Mouse (Mus musculus): ENCODE measurements around the gene Ing4. TPM values are rescaled to one million over a fixed set of nuclear protein-coding genes. Genes with fewer than 3 reads are reported as not detected.
"Not testable (repeated sequence)": the region's sequence is repeated elsewhere in the genome, so short reads cannot be mapped to it uniquely, and the experiment has no call there.

Gene Ing4
- polyA plus RNA-seq, 1 experiment from 2014 or later: 144 TPM

DNA sequence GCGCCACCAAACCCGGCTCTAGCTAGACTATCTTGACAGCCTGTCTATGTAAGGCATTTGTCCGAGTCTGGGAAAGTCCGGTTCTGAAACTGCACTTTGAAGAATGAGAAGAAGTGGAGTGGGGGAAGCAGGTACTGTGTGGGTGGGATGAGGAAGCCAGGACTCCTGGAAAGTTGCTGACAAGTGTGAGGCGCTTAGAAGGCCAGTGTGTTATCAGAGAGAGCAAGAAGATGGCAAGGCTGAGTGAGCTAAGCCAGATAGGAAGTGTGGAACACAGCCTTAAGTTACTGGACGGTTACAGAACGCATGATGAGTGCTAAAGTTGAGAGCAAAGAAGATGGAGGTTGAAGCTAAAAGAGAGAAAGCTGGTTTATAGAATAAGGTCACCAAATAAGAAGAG, 2.5 kb downstream of the Ing4 start:
- Histone ChIP-seq H3K4me2 (no peak overlapping the region), H3K27ac (replicated peaks) (no peak overlapping the region), H3K4me1 (replicated peaks) (peaks cover 20% of the 10 kb centered on the region), H3K9ac (no peak overlapping the region), H3K4me3 (no peak overlapping the region), H3K36me3 (peaks cover 24% of the 10 kb centered on the region), H3K27me3 (no peaks in the 10 kb centered on the region), H3K9me3 (no peaks in the 10 kb centered on the region)
- WGBS: 97% methylated on average over 7 of the region's 7 CpGs
- ATAC-seq (ENCODE audit: low FRiP score, low read depth): no peak

DNA sequence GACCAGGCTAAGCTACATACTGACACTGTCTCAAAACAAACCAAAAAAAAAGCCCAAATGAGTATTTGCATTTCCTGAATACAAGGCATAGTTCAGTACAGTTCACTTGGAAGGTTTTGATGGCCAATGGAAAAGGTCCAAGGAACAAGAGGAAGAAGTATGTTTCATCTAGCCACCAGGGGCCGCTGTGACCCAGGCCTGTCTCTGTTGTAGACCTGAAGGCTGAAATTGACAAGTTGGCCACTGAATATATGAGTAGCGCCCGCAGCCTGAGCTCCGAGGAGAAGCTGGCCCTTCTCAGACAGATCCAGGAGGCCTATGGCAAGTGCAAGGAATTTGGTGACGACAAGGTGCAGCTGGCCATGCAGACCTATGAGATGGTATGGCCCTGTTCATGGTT, 7.1 kb downstream of the Ing4 start:
- ATAC-seq (ENCODE audit: low FRiP score, low read depth): peak; percentile 12; the same call in 1 of the 2 replicates
- Histone ChIP-seq H3K9me3 (no peaks in the 10 kb centered on the region), H3K27me3 (no peaks in the 10 kb centered on the region), H3K4me3 (no peak overlapping the region), H3K27ac (replicated peaks) (no peak overlapping the region), H3K36me3 (peaks cover 43% of the 10 kb centered on the region), H3K4me2 (no peak overlapping the region), H3K9ac (no peak overlapping the region), H3K4me1 (replicated peaks) (no peaks in the 10 kb centered on the region)
- 23% methylated on average over 5 of the region's 5 CpGs for WGBS

DNA sequence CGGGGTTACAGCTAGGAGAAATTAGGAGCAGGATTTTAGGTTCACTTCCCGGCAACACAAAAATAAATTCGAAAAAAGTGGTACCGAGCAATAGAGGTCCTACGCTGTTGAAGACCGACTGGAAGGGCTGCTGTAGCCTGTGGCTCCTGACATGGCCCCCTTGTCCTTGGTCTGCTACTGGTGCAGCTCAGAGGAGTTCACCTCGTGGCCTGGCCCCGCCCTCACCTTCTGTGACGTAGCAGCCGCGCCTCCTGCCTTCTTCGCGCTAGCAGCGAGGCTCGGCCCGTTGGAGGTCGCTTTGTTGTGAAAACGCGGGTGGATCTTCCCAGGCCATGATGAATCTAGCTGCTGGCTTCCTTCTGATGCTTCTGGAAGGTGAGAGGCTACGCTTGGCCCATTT, 10.1 kb downstream of the Ing4 start, which contains the start of gene Acrbp:
Gene Acrbp, plus strand, starts transcription at position 12 of the 400 bp plus-strand sequence.
- H3K4me1 ChIP-seq (replicated peaks): no peaks in the 10 kb centered on the region
- WGBS: 37% methylated on average over 20 of the region's 20 CpGs
- no peak within 1 kb of the TSS for H3K4me3 ChIP-seq
- H3K9me3 ChIP-seq: no peaks in the 10 kb centered on the region
- H3K4me2 ChIP-seq: no peak within 1 kb of the TSS
- H3K27ac ChIP-seq (replicated peaks): no peak within 1 kb of the TSS
- H3K36me3 ChIP-seq: peaks cover 56% of the 10 kb centered on the region
- ATAC-seq (ENCODE audit: low FRiP score, low read depth): no peak
- H3K27me3 ChIP-seq: no peaks in the 10 kb centered on the region
- H3K9ac ChIP-seq: no peak within 1 kb of the TSS

DNA sequence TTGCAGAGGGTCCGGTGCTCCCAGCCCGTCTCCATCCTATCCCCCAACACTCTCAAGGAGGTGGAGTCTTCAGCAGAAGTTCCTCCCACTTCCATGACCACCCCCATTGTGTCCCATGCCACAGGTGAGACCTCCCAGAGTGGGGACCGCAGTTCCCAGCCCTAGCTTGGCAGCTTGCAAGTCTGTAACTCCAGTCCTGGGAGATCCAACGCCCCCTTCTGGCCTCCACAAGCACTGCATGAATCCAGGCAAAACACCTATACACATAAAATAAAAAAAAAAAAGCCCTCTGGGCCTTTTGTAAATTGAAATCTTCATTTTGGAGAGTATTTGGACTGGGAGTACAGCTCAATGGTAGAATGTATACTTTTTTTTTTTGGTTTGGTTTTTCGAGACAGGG, 11.7 kb downstream of the Ing4 start:
- no peak overlapping the region for H3K4me3 ChIP-seq
- no peak overlapping the region for H3K4me2 ChIP-seq
- H3K27me3 ChIP-seq: no peaks in the 10 kb centered on the region
- no peak overlapping the region for H3K27ac ChIP-seq (replicated peaks)
- peaks cover 58% of the 10 kb centered on the region for H3K36me3 ChIP-seq
- H3K9me3 ChIP-seq: no peaks in the 10 kb centered on the region
- WGBS: 68% methylated on average over 5 of the region's 5 CpGs
- H3K9ac ChIP-seq: no peak overlapping the region
- H3K4me1 ChIP-seq (replicated peaks): no peaks in the 10 kb centered on the region
- ATAC-seq (ENCODE audit: low FRiP score, low read depth): no peak

DNA sequence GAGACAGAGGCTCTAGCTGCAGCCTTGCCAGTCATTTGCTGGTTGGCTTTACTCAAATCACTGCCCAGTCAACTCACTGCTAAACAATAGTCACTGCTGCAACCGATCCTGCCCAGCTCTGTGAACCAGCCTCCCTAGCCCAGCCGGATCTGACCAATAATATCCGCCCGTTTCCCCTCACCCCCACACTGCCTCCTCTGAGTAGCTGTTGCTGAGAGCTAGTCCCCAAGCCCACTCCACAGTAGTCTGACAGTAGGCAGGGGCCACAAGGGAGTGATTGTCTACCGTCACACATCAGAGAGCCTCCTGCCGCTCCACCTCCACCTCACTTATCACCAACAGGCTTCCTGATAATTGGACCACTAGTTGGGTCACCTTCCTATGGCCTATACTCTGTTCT, 21.9 kb downstream of the Ing4 start:
- H3K27ac ChIP-seq (replicated peaks): no peak overlapping the region
- peaks cover 5% of the 10 kb centered on the region; the same call in 1 of the 2 replicates for H3K36me3 ChIP-seq
- H3K9ac ChIP-seq: no peak overlapping the region
- H3K27me3 ChIP-seq: no peaks in the 10 kb centered on the region
- no peak for ATAC-seq (ENCODE audit: low FRiP score, low read depth)
- H3K4me3 ChIP-seq: no peak overlapping the region
- 35% methylated on average over 6 of the region's 6 CpGs for WGBS
- H3K4me1 ChIP-seq (replicated peaks): peaks cover 8% of the 10 kb centered on the region; the same call in 1 of the 2 replicates
- no peaks in the 10 kb centered on the region for H3K9me3 ChIP-seq
- H3K4me2 ChIP-seq: no peak overlapping the region

DNA sequence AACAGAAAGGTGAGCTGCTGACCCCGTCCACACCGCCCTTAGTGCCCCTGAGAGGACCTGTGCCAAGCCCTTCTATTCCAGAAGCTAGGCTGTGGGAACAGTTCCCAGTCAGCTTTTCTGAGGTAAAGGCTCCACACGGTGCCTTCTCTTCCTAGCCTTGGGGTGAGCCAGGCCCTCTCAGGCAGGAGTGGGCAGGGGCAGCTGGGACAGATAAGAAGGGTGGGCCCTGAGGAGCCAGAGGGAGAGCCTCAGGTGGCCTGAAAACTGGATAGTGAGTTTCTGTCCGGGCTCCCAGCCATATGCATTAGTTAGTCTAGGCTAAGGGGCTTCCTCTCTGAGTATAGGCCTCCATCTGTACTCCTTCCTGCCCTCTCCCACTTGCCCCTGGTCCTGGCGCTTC, 23.0 kb downstream of the Ing4 start:
- H3K36me3 ChIP-seq: peaks cover 3% of the 10 kb centered on the region; the same call in 1 of the 2 replicates
- WGBS: 75% methylated on average over 5 of the region's 5 CpGs
- H3K9me3 ChIP-seq: no peaks in the 10 kb centered on the region
- H3K9ac ChIP-seq: no peak overlapping the region
- H3K27me3 ChIP-seq: no peaks in the 10 kb centered on the region
- H3K4me3 ChIP-seq: no peak overlapping the region
- H3K27ac ChIP-seq (replicated peaks): no peak overlapping the region
- peaks cover 8% of the 10 kb centered on the region; the same call in 1 of the 2 replicates for H3K4me1 ChIP-seq (replicated peaks)
- no peak for ATAC-seq (ENCODE audit: low FRiP score, low read depth)
- H3K4me2 ChIP-seq: no peak overlapping the region

DNA sequence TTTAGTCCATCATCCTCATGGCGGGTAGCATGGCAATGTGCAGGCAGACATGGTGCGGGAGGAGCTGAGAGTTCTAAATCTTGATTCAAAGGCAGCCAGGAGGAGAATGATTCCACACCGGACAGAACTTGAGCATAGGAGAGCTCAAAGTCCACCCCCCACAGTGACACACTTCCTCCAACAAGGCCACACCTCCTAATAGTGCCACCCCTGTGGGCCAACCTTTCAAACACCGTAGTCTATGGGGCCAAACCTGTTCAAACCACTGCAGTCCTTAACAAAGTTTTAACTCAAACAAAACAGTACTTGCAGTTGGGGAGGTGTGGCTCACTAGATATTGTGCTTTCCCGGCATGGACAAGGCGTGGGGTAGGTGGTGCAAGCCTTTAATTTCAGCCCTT, 24.3 kb downstream of the Ing4 start:
- H3K9ac ChIP-seq: no peak overlapping the region
- peaks cover 8% of the 10 kb centered on the region; the same call in 1 of the 2 replicates for H3K4me1 ChIP-seq (replicated peaks)
- H3K4me3 ChIP-seq: no peak overlapping the region
- no peak overlapping the region for H3K27ac ChIP-seq (replicated peaks)
- no peaks in the 10 kb centered on the region for H3K36me3 ChIP-seq
- H3K27me3 ChIP-seq: no peaks in the 10 kb centered on the region
- no peak for ATAC-seq (ENCODE audit: low FRiP score, low read depth)
- H3K4me2 ChIP-seq: no peak overlapping the region
- H3K9me3 ChIP-seq: no peaks in the 10 kb centered on the region
- 90% methylated on average over 6 of the region's 6 CpGs for WGBS

DNA sequence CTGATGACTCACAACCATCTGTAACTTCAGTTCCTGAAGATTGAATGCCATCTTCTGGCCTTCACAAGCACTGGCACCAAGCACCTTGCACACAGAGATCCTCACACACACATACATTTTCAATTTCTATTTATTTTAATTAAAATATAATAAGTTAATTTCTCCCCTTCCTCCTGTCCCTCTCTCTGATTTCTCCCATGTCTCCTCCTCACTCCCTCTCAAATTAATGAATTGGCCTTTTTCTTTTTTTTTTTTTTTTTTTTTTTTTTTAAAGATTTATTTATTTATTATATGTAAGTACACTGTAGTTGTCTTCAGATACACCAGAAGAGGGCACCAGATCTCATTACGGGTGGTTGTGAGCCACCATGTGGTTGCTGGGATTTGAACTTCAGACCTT, 25.7 kb downstream of the Ing4 start:
- H3K4me1 ChIP-seq (replicated peaks); H3K9me3 ChIP-seq; ATAC-seq (ENCODE audit: low FRiP score, low read depth); H3K4me3 ChIP-seq; H3K4me2 ChIP-seq; H3K9ac ChIP-seq; H3K27ac ChIP-seq (replicated peaks); H3K36me3 ChIP-seq; H3K27me3 ChIP-seq: not testable (repeated sequence)
- WGBS: no CpG with 5 or more reads among the region's 1 CpGs

DNA sequence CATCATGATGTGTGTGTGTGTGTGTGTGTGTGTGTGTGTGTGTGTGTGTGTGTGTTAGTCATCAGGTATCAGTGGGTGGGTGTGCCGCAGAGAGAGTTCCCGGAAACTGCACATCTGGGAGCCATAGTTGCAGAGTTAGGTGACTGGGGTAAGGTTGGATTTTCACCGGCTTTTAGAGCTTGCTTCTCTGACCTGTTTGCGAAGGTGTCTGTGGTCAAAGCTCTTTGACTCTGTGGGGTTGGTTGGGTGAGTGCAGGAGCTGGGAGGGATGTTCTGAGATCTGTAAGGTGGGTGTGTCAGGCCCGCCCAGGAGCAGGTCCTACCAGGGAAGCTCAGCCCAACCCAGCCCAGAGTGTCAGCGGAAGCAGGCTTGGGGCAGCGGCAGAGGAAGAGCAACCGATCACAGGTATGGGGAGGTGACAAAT, 28.0 kb downstream of the Ing4 start, which contains the start of gene Lpar5:
Gene Lpar5, plus strand, starts transcription at position 350 of the 425 bp plus-strand sequence.
- WGBS: 63% methylated on average over 7 of the region's 8 CpGs
- no peak for ATAC-seq (ENCODE audit: low FRiP score, low read depth)
- no peak within 1 kb of the TSS for H3K27ac ChIP-seq (replicated peaks)

DNA sequence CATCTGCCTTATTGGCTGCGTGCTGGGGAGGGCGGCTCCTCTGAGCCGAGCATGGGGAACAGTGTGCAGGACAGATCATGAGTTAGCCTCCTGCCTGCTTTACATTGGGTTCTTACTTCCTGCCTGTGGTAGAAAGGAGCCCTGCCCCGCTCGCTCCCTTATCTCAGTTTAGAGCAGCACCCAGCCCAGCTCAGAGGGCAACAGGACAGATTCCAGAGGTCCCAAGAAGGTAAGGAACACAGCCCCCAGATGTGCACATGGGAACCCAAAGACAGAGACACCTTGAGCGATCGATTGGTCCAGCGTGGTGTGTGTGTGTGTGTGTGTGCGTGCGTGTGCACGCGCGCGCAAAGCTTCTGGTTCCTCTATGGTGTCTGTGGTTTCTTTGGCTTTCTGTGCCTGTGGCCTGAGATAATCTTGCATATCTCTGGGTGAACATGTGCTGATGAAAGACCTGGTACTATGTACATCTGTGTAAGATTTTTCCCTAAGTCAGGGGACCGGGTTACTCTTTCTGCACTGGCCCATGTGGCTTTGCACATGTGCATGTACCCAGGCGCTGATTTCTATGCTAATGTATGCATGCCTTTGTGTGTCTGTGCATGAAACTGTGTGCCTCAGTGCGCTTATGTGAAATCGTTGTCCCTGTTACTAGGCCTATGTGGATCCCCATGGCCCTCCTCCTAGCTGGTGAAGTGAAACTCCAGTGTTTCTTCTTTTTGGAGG, 31.8 kb downstream of the Ing4 start:
- ATAC-seq (ENCODE audit: low FRiP score, low read depth): peak; percentile 77
- H3K4me2 ChIP-seq: peak overlapping the region; percentile 4; the same call in 1 of the 2 replicates
- no peak overlapping the region for H3K9ac ChIP-seq
- no peaks in the 10 kb centered on the region for H3K27me3 ChIP-seq
- peak overlapping the region; percentile 84 for H3K27ac ChIP-seq (replicated peaks)
- H3K4me3 ChIP-seq: no peak overlapping the region
- 73% methylated on average over 18 of the region's 18 CpGs for WGBS
- no peaks in the 10 kb centered on the region for H3K9me3 ChIP-seq
- peaks cover 12% of the 10 kb centered on the region for H3K4me1 ChIP-seq (replicated peaks)
- no peaks in the 10 kb centered on the region for H3K36me3 ChIP-seq

More for the DNA sequence above, 28.0 kb downstream of the Ing4 start, which contains the start of gene Lpar5:
- Histone ChIP-seq H3K4me3 (no peak within 1 kb of the TSS), H3K4me2 (no peak within 1 kb of the TSS), H3K9me3 (no peaks in the 10 kb centered on the region), H3K9ac (no peak within 1 kb of the TSS), H3K27me3 (no peaks in the 10 kb centered on the region), H3K4me1 (replicated peaks) (peaks cover 12% of the 10 kb centered on the region), H3K36me3 (no peaks in the 10 kb centered on the region)

DNA sequence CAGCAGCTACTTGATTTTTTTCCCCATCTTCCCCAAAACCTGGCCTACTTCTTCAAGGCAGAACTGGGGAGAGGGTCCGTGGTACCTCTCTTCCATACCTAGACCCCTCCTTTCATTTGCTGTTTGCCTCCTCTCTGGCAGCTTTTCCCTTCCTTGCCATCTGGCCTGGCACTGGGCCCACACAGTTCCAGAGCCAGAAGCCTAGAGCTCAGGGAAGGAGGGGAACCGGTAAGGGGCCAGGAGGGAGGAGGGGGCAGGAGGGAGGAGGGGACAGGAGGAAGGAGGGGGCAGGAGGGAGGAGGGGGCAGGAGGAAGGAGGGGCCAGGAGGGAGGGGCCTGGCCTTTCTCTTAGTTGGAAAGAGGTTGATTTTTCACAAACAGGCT, 32.3 kb downstream of the Ing4 start:
- H3K9ac ChIP-seq: no peak overlapping the region
- peak; percentile 85 for ATAC-seq (ENCODE audit: low FRiP score, low read depth)
- H3K9me3 ChIP-seq: no peaks in the 10 kb centered on the region
- peak overlapping the region; percentile 84 for H3K27ac ChIP-seq (replicated peaks)
- WGBS: 21% methylated on average over 1 of the region's 2 CpGs
- H3K27me3 ChIP-seq: no peaks in the 10 kb centered on the region
- H3K4me3 ChIP-seq: no peak overlapping the region
- no peaks in the 10 kb centered on the region for H3K36me3 ChIP-seq
- peaks cover 12% of the 10 kb centered on the region for H3K4me1 ChIP-seq (replicated peaks)
- peak overlapping the region; percentile 4; the same call in 1 of the 2 replicates for H3K4me2 ChIP-seq

DNA sequence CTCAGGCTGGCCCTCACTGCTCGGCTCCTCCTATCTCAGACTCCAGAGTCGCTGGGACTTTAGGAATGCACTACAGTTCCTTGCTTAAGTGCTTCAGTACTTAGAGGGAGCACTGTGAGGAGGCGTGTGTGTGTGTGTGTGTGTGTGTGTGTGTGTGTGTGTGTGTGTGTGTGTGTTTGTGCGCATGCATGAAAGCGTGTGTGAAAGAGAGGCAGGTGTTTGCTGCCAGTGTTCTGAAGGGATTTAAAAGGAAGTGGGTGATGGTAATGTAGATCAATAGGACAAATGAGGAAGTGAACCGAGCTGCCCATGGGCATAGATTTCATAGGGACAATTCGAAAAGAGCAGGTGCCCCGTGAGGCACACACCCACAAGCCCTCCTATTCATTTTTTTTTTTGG, 34.3 kb downstream of the Ing4 start:
- no peaks in the 10 kb centered on the region for H3K9me3 ChIP-seq
- H3K4me3 ChIP-seq: no peak overlapping the region
- no peak overlapping the region for H3K4me2 ChIP-seq
- WGBS: 72% methylated on average over 8 of the region's 8 CpGs
- H3K36me3 ChIP-seq: no peaks in the 10 kb centered on the region
- H3K4me1 ChIP-seq (replicated peaks): peaks cover 12% of the 10 kb centered on the region
- no peak for ATAC-seq (ENCODE audit: low FRiP score, low read depth)
- H3K9ac ChIP-seq: no peak overlapping the region
- no peak overlapping the region for H3K27ac ChIP-seq (replicated peaks)
- no peaks in the 10 kb centered on the region for H3K27me3 ChIP-seq
